Mouse (Mus musculus) left cerebral cortex, adult 2 months (tissue): ENCODE results near the gene Adgrl3. TPM values are rescaled to one million over a fixed set of nuclear protein-coding genes. Genes with fewer than 3 reads are reported as not detected.

Experiments
- DNase-seq, 2 experiments: peaks; one replicate each; pipeline ENCODE4 v3.0.0; 2021 to 2022; ENCODE audit warnings: low spot score in 2 of 2, mixed read lengths in 1 of 2; ENCODE audit errors: extremely low spot score in 1 of 2
- H3K27ac ChIP-seq: fragments of 200-600 bp; 2 replicates; pipeline ENCODE4 v1.8.1; 2022
- H3K4me3 ChIP-seq: fragments of 200-600 bp; 2 replicates; pipeline ENCODE4 v1.8.1; 2022
- CTCF ChIP-seq: fragments of 200-600 bp; IDR thresholded peaks from 2 replicates; pipeline ENCODE4 v1.8.1; 2022; ENCODE audit warnings: antibody characterized with exemption, mild to moderate bottlenecking, moderate library complexity
- intact Hi-C: fragments of 180-260 bp; cut with DNase I; formaldehyde crosslinking; loops from one replicate; pipeline ENCODE4 v1.15.1; 2025
- total RNA-seq, 2 experiments: library from RNA; stranded (reverse); gene quantifications; 2 replicates each; pipeline ENCODE4 v1.2.3; 2021

Gene Adgrl3
- total RNA-seq, 2 experiments from 2014 or later: 219 to 231 TPM

- no peak for TF ChIP-seq CTCF
- no peak overlapping the region for H3K4me3 ChIP-seq
- H3K27ac ChIP-seq: no peak overlapping the region
- DNase-seq: no peak
- intact Hi-C loops: no loop called here
Measured at GRCm38 (mm10) chr5:81345436-81346131, 325.6 kb downstream of the Adgrl3 start.

GRCm38 (mm10) chr5:81347571-81347970 is 327.6 kb downstream of the Adgrl3 start:
- no peak overlapping the region for H3K4me3 ChIP-seq
- TF ChIP-seq CTCF: no peak
- no peak overlapping the region for H3K27ac ChIP-seq
- no peak for DNase-seq
- intact Hi-C loops: no loop called here

- no peak for TF ChIP-seq CTCF
- intact Hi-C loops: no loop called here
- Histone ChIP-seq H3K27ac (no peak overlapping the region), H3K4me3 (no peak overlapping the region)
- DNase-seq: peak in 1 of 2 experiments; percentile 16
Measured at GRCm38 (mm10) chr5:81359560-81359959, 339.6 kb downstream of the Adgrl3 start.

GRCm38 (mm10) chr5:81364198-81364643 is 344.3 kb downstream of the Adgrl3 start:
- no peak overlapping the region for H3K4me3 ChIP-seq
- H3K27ac ChIP-seq: no peak overlapping the region
- intact Hi-C loops: loop anchor here (10.0 kb wide), 1 partner anchor 339 kb away; the partner anchor contains the start of gene Adgrl3
- TF ChIP-seq CTCF: no peak
- no peak for DNase-seq

- intact Hi-C loops: loop anchor here (10.0 kb wide), 1 partner anchor 340 kb away; the partner anchor contains the start of gene Adgrl3
- Histone ChIP-seq H3K27ac (no peak overlapping the region), H3K4me3 (no peak overlapping the region)
- DNase-seq: no peak
- no peak for TF ChIP-seq CTCF
Measured at GRCm38 (mm10) chr5:81365250-81365649, 345.3 kb downstream of the Adgrl3 start.

- Histone ChIP-seq H3K4me3 (no peak overlapping the region), H3K27ac (no peak overlapping the region)
- intact Hi-C loops: no loop called here
- no peak for DNase-seq
- TF ChIP-seq CTCF: no peak
Measured at GRCm38 (mm10) chr5:81370126-81370850, 350.4 kb downstream of the Adgrl3 start.

- H3K27ac ChIP-seq: no peak overlapping the region
- TF ChIP-seq CTCF: peak; percentile 27
- H3K4me3 ChIP-seq: no peak overlapping the region
- no peak for DNase-seq
- intact Hi-C loops: no loop called here
Measured at GRCm38 (mm10) chr5:81375992-81376391, 356.1 kb downstream of the Adgrl3 start.

- no peak for TF ChIP-seq CTCF
Measured at GRCm38 (mm10) chr5:81405582-81406143, 385.7 kb downstream of the Adgrl3 start.

GRCm38 (mm10) chr5:81417326-81417725 is 397.4 kb downstream of the Adgrl3 start:
- H3K4me3 ChIP-seq: no peak overlapping the region
- no peak overlapping the region for H3K27ac ChIP-seq
- intact Hi-C loops: no loop called here
- TF ChIP-seq CTCF: no peak
- no peak for DNase-seq

More at GRCm38 (mm10) chr5:81405582-81406143, 385.7 kb downstream of the Adgrl3 start:
- no peak overlapping the region for H3K4me3 ChIP-seq
- no peak for DNase-seq
- H3K27ac ChIP-seq: no peak overlapping the region
- intact Hi-C loops: no loop called here

GRCm38 (mm10) chr5:81427393-81427792 is 407.5 kb downstream of the Adgrl3 start:
- TF ChIP-seq CTCF: no peak
- no peak overlapping the region for H3K4me3 ChIP-seq
- intact Hi-C loops: no loop called here

GRCm38 (mm10) chr5:81436375-81436774 is 416.4 kb downstream of the Adgrl3 start:
- Histone ChIP-seq H3K4me3 (no peak overlapping the region), H3K27ac (no peak overlapping the region)
- DNase-seq: no peak
- intact Hi-C loops: no loop called here
- no peak for TF ChIP-seq CTCF

More at GRCm38 (mm10) chr5:81427393-81427792, 407.5 kb downstream of the Adgrl3 start:
- DNase-seq: no peak
- no peak overlapping the region for H3K27ac ChIP-seq

- DNase-seq: no peak
- intact Hi-C loops: no loop called here
- Histone ChIP-seq H3K4me3 (no peak overlapping the region), H3K27ac (no peak overlapping the region)
- no peak for TF ChIP-seq CTCF
Measured at GRCm38 (mm10) chr5:81442150-81442549, 422.2 kb downstream of the Adgrl3 start.
